Mouse (Mus musculus) ES-E14 (cell line): ENCODE data around the gene Hvcn1.

Experiments
- CHD2 ChIP-seq: IDR thresholded peaks from 2 replicates; pipeline ENCODE4 v1.6.1; 2014; ENCODE audit warnings: mild to moderate bottlenecking, low read depth, low read length, inconsistent platforms
- HCFC1 ChIP-seq: IDR thresholded peaks from 2 replicates; pipeline ENCODE4 v1.6.1; 2012; ENCODE audit warnings: low read length, inconsistent platforms, borderline replicate concordance; ENCODE audit not compliant: insufficient read depth

DNA sequence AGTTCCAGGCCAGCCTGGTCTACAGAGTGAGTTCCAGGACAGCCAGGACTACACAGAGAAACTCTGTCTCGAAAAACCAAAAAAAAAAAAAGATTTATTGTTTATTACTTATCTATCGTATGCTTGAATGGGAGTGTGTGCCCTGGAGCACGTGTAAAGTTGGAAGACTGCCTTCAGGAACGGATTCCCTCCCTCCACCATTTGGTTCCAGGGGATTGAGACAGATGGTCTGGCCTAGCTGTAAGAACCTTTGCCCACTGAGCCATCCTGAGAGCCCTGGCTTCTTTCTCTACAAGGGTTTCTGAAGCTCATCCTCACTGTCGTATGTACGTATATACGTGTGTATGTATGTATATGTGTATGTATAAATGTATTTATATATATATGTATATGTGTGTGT, 72.3 kb downstream of the Hvcn1 start:
- TF ChIP-seq HCFC1: no peak
- no peak for TF ChIP-seq CHD2
